Mouse (Mus musculus): ENCODE data around the gene Pir.
A peak's percentile ranks its signal among the peaks of the same experiment; 100 is the strongest.

Gene Pir

DNA sequence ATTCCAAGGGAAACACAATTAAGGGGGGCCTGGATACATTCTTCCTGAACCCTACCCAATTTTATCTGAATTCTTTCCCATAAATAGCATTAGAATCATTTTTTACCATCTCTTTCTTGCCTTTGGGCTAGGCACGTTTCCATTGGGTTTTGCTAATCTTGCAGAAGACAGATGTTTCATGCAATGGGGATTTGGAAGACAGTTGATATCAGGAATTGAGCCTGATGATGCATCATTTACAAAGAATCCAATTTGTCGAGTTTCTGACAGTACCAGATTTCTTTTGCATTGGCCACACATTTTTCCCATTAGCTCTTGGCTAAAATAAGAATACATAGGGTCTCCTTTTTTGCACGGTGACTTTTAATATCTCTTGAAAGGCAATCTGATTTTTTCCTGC lies 61.6 kb downstream of the Pir start:
- no peak for DNase-seq (ENCODE audit: low spot score in 2 of 2)

DNA sequence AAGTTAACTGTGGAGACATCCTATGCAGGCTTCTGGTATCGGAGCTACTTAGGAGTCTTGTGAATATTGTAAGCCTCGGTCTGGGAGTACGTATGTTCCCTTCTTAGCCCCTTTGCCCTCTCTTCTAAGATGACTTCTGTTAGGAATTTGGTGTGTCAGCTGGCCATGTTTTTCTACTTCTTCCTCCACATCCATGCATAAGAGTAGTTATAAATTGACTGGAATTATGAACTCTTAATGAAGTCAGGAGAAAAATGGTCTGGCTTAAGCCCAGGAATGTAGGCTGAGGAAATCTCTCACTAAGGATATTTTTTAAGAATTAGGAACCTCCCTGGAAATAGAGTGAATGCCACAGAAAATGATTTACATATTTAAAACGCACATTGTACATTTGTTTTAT lies 69.4 kb downstream of the Pir start:
- no peak for DNase-seq (ENCODE audit: low spot score in 2 of 2)

DNA sequence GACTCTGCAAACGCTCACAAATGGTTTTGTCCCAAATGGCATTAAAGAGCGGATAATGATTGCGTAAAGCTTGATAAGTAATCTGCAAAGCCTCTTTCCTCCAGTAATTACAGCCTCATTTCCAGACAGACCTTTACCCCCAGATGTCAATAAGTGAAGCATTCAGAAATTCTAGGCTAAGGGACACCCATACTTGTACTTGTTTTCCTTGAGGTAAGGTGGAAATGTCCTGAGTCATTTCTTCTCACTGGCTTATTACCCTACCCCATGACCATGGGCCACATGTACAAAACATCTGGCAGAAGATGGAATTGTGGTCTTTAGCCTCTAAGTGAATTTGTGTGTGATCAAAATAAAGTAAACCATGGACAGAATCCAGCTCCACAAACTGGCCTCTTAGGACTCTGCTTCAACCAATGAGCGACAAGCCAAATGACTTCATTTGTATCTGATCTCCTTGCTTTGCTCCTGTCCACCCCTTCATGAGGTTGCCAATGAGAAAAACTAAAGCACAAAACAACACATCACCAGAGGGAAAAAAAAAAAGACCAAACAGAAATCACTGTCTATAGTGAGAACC lies 76.3 kb downstream of the Pir start:
- no peak for DNase-seq (ENCODE audit: low spot score in 2 of 2)

DNA sequence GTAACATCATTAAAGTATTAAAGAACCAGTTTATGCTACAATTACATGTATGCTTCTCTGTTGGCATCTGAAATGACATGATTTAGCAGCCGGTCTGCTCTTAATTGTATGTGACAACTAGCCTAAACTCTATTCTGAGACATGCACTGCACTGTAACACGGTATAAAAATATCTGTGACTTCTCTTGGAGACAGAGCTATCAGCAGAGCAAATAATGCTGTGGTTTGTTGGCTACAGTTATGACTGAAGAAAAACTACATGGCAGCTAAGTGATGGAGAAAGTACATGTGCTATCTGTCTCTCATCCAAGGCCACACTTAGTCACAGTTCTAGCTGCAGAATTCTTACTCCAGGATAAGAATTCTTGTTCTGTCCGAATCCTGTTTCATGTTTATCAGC lies 79.8 kb downstream of the Pir start:
- DNase-seq (ENCODE audit: low spot score in 2 of 2) = no peak

DNA sequence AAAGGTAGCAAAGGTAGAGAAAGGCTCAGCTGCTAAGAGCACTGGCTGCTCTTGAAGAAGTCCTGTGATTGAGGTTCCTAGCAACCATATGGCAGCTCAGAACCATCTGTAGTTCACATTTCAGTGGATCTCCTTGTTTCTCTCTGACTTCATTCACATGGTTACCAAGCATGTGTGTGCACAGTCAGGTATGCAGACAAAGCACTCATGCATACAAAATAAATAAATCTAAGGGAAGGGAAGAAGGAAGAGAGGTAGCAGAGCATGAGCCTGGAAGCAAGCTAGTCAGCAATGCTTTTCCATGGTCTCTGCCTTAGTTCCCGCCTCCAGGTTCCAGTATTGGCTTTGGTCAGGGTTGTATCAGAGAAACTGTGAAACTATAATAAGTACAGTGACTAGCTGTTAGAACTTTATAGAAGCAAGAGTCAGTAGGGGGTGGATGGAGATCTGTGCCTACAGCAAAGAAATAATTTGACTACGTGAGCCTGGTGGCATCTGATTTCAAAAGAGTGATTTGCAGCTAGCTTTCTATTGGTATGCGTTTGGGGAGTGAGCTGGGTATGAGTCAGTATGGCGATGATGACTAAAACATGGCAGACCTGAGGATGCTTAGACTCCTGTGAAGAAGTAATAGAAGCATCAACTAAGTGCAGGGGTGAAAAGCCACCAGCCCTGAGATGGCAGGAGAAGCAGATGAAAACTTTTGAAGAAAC lies 96.1 kb downstream of the Pir start:
- no peak for DNase-seq (ENCODE audit: low spot score in 2 of 2)

DNA sequence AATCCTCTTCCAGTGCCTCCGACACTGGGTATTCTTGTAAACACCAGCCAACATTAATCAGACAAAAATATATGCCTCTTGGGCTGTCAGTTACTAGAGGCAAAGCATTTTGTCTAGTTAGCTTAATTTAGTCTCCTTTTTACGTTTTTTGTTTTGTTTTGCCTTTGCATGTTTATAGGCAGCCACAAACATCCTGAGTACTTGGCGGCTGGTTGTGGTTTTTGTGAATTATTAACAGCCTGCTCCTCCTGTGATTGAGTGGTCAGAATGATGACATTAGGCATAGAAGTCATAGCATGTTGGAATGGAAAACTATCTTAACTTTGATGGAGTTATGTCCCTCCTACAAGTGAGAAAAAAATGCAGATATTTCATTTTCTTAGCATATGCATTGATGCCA lies 101.4 kb downstream of the Pir start:
- no peak for DNase-seq (ENCODE audit: low spot score in 2 of 2)

DNA sequence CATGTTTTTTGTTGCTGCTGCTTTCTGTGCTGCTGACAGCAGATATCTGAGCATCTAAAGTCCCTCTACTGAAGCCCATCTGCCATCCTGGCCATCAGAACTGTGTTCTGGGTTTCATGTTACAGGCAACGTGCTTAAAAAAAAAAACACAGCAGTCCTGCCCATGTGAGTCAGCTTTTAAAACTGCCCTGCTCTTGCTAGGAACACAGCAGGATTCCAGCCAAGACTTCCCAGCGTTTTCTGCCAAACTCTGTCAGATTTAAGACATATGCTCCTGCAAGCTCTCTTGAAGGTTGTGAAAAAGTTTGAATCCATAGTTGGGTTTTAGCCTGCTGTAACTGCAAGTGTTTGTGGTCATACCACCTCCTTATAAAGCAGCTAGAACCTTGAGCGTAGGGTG lies 103.9 kb downstream of the Pir start, which contains the start of gene Vegfd:
Gene Vegfd (plus strand): TSS at position 298 of the 400 bp plus-strand sequence.
- DNase-seq (ENCODE audit: low spot score in 2 of 2) = no peak

DNA sequence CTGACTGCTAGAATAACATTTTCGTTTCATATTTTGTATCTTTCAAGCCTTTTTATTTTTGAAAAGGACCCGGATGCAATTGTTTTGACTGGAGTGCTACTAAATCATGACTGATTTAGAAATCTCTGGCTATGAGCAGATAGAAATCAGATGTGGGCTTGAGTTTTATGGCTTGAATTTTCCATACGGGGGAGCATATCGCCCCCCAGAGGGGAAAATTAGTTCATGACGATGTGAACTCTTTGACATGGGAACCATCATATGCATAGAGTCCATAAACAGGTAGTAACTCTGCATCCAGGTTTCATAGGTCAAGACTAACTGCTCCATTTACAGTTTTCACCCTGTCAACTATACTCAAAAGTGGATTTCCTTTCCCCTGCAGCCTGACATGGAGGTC lies 105.4 kb downstream of the Pir start:
- no peak for DNase-seq (ENCODE audit: low spot score in 2 of 2)

DNA sequence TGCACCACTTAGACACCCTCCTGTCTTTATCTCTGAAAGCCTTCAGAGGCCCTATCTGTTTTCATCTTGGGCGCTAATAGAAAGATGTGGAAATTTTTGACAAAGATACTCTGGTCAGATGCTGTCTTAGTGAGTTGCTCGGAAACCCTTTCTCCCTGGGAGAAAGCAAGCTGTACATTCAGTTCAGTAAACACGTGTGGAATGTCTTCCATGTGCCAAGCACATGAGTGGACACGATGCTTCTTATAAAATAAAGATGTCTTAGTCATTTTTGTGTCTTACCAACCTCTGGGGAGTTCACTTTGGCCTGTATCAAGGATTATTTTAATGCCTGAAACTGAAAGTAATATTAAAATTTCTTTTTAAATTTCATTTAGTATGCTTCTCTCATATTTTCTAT lies 110.5 kb downstream of the Pir start:
- DNase-seq (ENCODE audit: low spot score in 2 of 2) = no peak

DNA sequence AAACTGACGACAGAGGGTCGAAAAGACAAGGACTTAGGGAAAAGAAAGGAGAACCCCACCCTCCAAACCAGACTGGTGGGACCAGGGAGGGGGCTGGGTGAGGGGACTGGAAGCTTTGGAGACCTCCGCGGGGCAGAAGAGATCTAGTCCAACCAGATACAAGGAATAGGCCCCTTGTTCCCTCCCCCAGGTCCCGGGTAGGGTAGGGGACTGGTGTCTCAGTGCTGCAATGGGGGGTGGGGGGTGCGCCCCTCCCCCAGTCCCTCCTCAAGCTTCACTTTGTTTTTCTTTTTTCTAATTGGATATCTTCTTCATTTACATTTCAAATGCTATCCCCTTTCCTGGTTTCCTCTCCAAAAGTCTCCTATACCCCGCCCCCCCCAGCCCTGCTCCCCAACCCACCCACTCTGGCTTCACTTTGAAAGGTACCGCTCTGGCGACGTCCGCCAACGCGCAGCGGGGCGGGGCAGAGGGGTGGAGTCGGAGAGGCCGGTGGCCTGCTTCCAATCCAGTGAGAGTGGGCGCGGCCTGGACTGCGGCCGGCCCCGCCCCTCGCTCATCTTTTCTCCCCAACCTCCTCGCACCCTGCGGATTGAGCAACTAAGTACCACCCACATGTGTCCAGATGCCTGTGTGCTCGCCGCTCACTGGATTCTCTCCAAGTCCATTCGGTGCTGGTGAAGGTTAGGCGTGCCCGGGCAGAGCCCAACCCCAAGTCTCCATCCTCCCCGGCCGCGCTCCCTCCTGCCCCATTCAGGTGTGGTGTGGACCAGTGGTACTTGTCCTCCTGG lies 112.6 kb downstream of the Pir start:
- peak; percentile 42 to 82 for DNase-seq (ENCODE audit: low spot score in 2 of 2)

DNA sequence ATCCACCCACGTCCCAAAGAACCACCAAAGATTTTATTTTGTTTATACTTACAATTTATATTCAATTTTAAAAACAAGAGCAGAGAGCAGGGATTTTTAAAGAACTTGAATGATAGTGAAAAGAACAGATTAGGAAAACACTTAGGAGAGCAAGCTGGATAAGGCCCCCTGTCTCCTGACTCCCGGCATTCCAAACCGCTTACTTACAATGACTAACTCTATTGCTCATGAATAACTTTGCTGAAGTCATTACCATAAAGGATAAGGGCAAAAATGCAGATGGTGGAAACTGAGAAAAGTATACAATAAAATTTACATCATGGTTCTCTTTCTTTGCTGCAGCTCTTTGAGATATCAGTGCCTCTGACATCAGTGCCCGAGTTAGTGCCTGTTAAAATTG lies 124.9 kb downstream of the Pir start:
- DNase-seq (ENCODE audit: low spot score in 2 of 2) = no peak

DNA sequence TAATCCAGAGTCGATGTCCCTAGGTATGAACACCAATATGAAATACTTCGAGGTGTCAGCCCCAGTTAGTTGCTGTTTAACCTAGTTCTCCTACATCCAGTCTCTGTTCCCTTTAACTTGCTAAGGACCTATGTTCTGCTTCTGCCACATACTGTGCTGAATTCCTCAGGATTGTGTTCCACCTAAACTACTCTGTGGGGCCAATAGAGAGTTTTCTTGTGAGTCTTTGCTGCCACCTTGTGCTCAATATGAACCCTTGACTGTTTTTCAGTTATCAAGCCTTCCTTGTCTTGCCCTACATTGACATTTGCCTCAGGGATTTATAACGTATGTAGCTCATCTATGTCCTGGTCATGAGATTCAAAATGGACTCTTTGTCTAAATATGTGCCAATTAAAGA lies 129.3 kb downstream of the Pir start:
- no peak for DNase-seq (ENCODE audit: low spot score in 2 of 2)

DNA sequence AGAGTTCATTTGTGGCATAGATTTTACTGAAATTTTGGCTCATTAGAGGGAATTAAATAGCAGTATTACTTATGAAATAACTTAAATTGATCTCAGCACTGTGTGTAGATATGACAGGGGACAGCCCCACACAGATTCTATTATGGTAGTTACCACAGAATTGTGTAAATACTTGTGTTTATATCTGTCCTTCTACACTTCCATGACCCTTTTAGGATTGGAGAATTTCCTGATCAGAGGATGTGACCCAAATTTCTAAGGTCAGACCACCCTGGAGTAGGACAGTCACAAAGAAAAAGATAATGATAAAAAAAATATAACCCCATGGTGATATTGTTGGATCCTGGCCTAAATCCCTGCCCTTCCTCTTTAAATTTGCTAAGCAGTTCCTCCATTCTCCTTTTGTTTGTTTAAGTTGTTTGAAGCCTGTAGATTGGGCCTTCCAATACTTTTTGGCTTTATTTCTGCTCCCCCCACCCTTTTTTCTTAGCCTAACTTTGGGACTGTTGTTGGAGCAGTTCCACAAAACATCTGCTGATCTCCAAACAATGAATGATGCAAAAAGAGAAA lies 136.0 kb downstream of the Pir start:
- no peak for DNase-seq (ENCODE audit: low spot score in 2 of 2)

DNA sequence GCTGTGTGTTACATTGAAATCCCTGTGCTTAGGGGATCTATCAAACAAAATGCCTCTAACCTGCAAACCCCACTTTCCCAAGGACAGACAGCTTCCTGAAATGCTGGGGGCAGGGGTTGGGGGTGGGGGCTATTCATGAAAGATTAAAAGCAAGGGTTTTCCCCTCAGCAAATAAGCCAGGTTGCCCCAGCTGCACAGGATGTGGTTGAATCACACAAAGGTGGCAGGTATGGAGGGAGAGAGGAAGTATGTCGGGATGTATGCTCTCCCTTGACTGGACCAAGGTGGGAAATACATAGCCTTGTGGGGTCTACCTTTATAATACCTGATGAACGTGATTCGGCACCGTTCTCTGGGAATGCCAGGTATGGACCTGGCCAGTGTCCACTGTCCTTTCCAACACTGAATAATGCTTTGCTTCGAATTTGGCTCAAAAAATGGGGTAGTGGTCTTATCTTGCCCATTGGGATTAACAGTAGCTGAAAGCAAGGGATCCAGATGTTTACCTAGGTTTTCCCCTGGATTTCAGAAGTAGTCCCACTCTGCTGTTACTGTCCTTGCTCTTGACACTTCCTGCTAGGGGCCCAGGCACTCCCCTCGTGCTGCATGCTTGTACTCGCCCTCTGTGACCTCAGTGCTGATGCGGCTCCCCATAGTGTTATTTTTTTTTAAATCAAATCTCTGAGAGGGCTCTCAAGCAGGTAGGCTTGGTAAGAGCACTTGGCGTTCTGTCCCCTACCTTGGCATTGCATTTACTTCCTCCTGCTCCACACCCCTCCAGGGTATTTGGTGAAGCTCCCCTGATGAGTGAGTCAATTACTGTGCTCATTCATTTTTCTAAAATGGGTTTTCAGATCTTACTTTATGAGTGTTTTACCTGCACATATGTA lies 137.2 kb downstream of the Pir start:
- DNase-seq (ENCODE audit: low spot score in 2 of 2) = no peak

DNA sequence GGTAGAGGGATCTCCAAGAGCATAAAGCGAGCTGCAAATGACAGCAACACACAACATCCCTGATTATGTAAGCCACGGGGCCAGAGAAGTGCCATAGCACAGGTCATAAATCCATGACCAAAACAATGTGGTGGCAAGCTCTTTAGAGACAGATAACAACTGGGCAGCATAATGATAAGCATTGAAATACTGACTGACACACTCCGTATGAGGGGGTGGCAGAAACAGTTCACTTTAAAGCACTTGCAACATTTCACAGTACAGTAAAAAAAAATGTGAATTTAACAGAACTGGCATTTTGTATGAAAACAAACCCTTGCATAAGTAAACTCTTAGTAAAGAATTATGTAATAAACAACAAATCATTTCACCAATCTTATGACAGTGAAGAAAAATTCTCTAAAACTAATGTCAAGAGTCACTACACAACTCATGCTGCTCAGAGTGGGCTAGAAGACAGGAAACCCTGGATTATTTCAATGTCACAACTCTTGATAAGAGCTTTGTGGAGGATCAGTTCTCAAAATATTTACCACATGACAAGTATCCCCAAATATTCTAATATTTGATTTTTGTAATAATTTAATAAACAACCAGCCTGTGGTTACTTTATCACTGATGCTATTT lies 139.2 kb downstream of the Pir start:
- DNase-seq (ENCODE audit: low spot score in 2 of 2) = no peak

DNA sequence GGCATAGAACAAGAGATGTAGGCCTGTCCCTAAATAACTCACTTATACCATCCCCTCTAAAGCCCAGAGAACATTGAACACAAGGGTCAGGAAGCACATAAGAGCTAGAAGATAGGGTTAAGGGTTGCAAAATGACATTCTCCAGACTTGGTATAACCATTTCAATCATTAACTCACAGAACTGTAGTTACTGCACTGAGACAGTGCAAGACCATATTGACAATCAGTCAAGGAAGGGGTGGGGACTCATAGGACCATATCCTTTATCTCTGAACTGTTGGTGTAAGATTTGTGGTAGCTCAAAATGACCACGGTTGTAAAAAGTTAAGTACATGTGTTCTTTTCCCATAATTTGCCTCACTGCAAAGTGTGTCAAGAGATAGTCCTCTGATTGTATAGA lies 141.4 kb downstream of the Pir start:
- no peak for DNase-seq (ENCODE audit: low spot score in 2 of 2)

DNA sequence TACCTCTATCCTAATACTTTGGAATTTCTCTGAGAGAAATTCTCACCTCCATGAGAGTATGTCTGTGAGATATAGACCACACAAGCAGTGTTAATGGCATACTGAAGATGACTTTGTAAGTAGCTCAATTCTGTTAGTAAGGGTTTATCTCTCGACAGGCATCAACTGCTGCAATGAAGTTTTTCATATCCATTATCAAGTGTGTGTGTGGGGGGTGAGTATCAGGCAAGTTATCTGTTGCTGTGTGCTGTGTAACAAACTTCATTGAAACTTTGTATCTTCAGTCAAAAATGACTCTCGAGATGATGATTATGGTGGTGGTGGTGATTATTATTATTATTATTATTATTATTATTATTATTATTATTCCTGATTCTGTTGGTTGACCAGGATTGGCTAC lies 147.6 kb downstream of the Pir start:
- no peak for DNase-seq (ENCODE audit: low spot score in 2 of 2)

DNA sequence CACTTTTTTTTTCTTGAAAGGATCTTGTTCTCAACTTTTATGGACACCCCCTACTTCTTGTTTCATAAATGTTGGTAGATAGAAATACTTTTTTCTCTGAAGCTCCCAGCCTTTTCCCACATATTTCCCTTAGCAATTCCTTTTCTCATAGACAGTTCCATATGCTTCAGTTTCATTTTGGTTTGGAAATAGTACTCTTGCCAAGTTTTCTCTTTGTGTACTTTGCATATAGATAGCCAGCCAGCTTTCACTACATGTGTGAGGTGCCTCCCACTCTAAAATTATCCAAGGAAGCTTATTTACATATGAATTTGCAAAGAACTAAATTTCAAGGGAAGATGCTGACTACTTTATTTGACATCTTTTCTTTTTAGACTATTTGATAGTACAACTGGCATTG lies 148.8 kb downstream of the Pir start:
- DNase-seq (ENCODE audit: low spot score in 2 of 2) = no peak

DNA sequence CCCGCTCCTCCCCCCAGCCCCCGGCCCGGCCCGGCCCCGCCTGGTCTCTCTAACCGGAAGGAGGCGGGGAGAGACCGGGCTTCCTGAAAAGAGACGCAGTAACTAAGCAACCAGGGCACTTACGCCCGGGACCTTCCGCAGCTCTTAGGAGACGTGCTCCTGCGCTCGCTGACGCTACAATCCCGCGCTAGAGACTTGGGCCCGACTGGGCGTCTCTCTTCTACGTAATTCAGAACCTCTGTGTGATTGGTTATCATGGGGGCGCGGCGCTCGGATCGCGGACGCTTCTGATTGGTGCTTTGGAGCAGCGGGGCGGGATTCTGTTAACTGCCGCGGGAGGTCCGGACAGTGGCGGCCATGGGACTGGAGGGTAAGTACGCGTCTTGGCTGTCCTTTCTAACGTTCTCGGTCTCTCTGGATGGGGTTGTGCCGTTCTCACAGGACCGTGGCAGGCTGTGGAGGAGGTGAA lies 150.3 kb downstream of the Pir start, which contains the start of gene Piga:
Gene Piga (plus strand): TSS at position 317 of the 469 bp plus-strand sequence.
- DNase-seq (ENCODE audit: low spot score in 2 of 2) = peak; percentile 80 to 91

DNA sequence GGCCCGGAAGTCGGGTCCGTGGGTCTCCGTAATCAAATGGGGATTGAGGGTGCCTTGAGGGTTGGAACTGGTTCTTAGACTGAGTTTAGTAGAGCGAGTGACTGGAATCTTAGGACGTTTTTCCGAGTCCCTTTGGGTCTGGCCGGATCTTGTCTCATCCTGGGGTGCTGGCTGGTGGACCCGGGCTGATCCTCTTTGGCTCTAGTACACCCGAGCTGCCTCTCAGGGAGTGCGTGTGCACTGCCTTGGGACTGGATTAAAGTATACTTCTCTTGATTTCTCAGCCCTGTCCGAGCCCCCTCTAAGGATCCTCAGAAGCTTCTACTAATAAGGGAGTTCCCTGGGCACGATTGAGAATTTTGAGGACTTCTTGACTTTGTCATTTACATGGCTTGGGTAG lies 150.8 kb downstream of the Pir start:
- DNase-seq (ENCODE audit: low spot score in 2 of 2) = no peak

DNA sequence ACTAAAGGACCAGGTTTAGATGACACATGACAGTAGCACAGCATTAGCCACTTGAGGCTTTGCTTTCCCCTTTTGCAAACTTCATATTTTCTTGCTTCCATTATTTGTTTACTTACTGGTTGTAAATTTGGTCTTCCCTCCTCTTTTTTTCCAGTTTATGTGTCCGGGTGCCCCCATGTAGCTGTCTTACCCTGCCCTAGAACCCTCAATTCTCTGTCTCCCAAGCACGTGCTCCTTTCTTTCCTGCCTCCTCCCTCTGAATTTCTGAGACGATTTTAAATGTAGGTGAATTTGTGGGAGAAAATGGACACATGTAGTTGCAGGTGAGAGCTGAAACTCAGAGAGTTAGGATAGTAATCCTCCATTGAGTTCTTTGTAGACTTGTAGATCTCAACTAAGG lies 151.3 kb downstream of the Pir start:
- no peak for DNase-seq (ENCODE audit: low spot score in 2 of 2)
